Mouse (Mus musculus) midbrain, embryonic 10.5 days (tissue): ENCODE measurements around the gene Olfr464. TPM values are rescaled to one million over a fixed set of nuclear protein-coding genes. Genes with fewer than 3 reads are reported as not detected.
"Not testable (repeated sequence)": the region's sequence is repeated elsewhere in the genome, so short reads cannot be mapped to it uniquely, and the experiment has no call there.

Source experiments
- DNase-seq: peaks from one replicate; pipeline ENCODE4 v3.0.0-alpha.2; 2017; ENCODE audit warnings: low spot score
- H3K27ac ChIP-seq: fragments of 300-500 bp; sonication (generic); replicated peaks from 2 replicates; pipeline ENCODE4 v1.5.1; 2016; ENCODE audit warnings: mild to moderate bottlenecking
- H3K27me3 ChIP-seq: fragments of 300-500 bp; sonication (generic); 2 replicates; pipeline ENCODE4 v1.6.1; 2016; ENCODE audit warnings: low read depth, mild to moderate bottlenecking; ENCODE audit not compliant: poor library complexity, severe bottlenecking
- H3K36me3 ChIP-seq: fragments of 300-500 bp; sonication (generic); 2 replicates; pipeline ENCODE4 v1.6.1; 2016; ENCODE audit warnings: mild to moderate bottlenecking, moderate library complexity
- H3K4me1 ChIP-seq: fragments of 300-500 bp; sonication (generic); 2 replicates; pipeline ENCODE4 v1.6.1; 2016
- H3K4me3 ChIP-seq: fragments of 300-500 bp; sonication (generic); 2 replicates; pipeline ENCODE4 v1.5.1; 2016; ENCODE audit warnings: mild to moderate bottlenecking, moderate library complexity
- H3K9me3 ChIP-seq: fragments of 300-500 bp; sonication (generic); replicated peaks from 2 replicates; pipeline ENCODE4 v1.6.1; 2016; ENCODE audit warnings: mild to moderate bottlenecking
- WGBS: fragments of 180-500 bp; shearing (Covaris S2); methylation state at CpG from one replicate; pipeline ENCODE4 v1.1.7; 2016; 5-methylcytosine and 5-hydroxymethylcytosine counted together
- polyA plus RNA-seq: library from polyadenylated mRNA; unstranded; fragments of >200 nt; fragmentation: Nextera tagmentation; extraction: Ambion mirVana; gene quantifications from 2 replicates; pipeline ENCODE4 v1.2.1, GENCODE M21; 2016

Olfr464 gene
- polyA plus RNA-seq, 1 experiment from 2014 or later: not detected

GRCm38 (mm10) chr11:87904331-87904730 is 16.4 kb downstream of the Olfr464 start:
- Histone ChIP-seq H3K27ac (no peak overlapping the region), H3K9me3 (no peaks in the 10 kb centered on the region), H3K27me3 (no peaks in the 10 kb centered on the region), H3K4me3 (no peak overlapping the region), H3K36me3 (no peaks in the 10 kb centered on the region), H3K4me1 (no peaks in the 10 kb centered on the region; the same call in 1 of the 2 replicates)
- WGBS: 85% methylated on average over 3 of the region's 3 CpGs
- DNase-seq: no peak

- Histone ChIP-seq H3K4me3 (no peak within 1 kb of the TSS), H3K27ac (no peak within 1 kb of the TSS), H3K36me3 (no peaks in the 10 kb centered on the region), H3K9me3 (no peaks in the 10 kb centered on the region), H3K4me1 (no peaks in the 10 kb centered on the region), H3K27me3 (peaks cover 6% of the 10 kb centered on the region; the same call in 1 of the 2 replicates)
- DNase-seq: no peak
Observed at GRCm38 (mm10) chr11:87897287-87897686, 23.5 kb downstream of the Olfr464 start, which contains the start of gene Olfr463. Gene Olfr463 (minus strand): TSS chr11:87897387.

GRCm38 (mm10) chr11:87892168-87892567 is 28.6 kb downstream of the Olfr464 start, which contains the start of gene Olfr462:
Gene Olfr462 (minus strand): TSS chr11:87892268.
- Histone ChIP-seq H3K4me3 (no peak within 1 kb of the TSS), H3K36me3 (no peaks in the 10 kb centered on the region), H3K9me3 (no peaks in the 10 kb centered on the region), H3K27me3 (no peaks in the 10 kb centered on the region), H3K4me1 (no peaks in the 10 kb centered on the region), H3K27ac (no peak within 1 kb of the TSS)
- DNase-seq: no peak
- WGBS: 91% methylated on average over 6 of the region's 6 CpGs

GRCm38 (mm10) chr11:87884856-87885255 is 35.9 kb downstream of the Olfr464 start:
- Histone ChIP-seq H3K27me3 (no peaks in the 10 kb centered on the region), H3K27ac (no peak overlapping the region), H3K36me3 (no peaks in the 10 kb centered on the region), H3K4me1 (no peaks in the 10 kb centered on the region), H3K9me3 (no peaks in the 10 kb centered on the region), H3K4me3 (no peak overlapping the region)
- 88% methylated on average over 5 of the region's 5 CpGs for WGBS
- no peak for DNase-seq

GRCm38 (mm10) chr11:87883493-87883892 is 37.3 kb downstream of the Olfr464 start:
- Histone ChIP-seq H3K9me3 (no peaks in the 10 kb centered on the region), H3K27me3 (no peaks in the 10 kb centered on the region), H3K36me3 (no peaks in the 10 kb centered on the region), H3K4me3 (no peak overlapping the region), H3K27ac (no peak overlapping the region), H3K4me1 (no peaks in the 10 kb centered on the region)
- no peak for DNase-seq
- WGBS: 48% methylated on average over 5 of the region's 5 CpGs

- Histone ChIP-seq H3K4me3 (no peak overlapping the region), H3K9me3 (no peaks in the 10 kb centered on the region), H3K27ac (no peak overlapping the region), H3K27me3 (no peaks in the 10 kb centered on the region), H3K4me1 (no peaks in the 10 kb centered on the region), H3K36me3 (no peaks in the 10 kb centered on the region)
- no peak for DNase-seq
- WGBS: 74% methylated on average over 4 of the region's 4 CpGs
Observed at GRCm38 (mm10) chr11:87881714-87882113, 39.1 kb downstream of the Olfr464 start.

- Histone ChIP-seq H3K27ac (no peak overlapping the region), H3K27me3 (no peaks in the 10 kb centered on the region), H3K9me3 (no peaks in the 10 kb centered on the region), H3K36me3 (no peaks in the 10 kb centered on the region), H3K4me3 (no peak overlapping the region), H3K4me1 (no peaks in the 10 kb centered on the region)
- no peak for DNase-seq
- WGBS: 88% methylated on average over 9 of the region's 9 CpGs
Observed at GRCm38 (mm10) chr11:87879826-87880225, 40.9 kb downstream of the Olfr464 start.

GRCm38 (mm10) chr11:87875436-87875835 is 45.3 kb downstream of the Olfr464 start, which contains the start of gene Epx:
Gene Epx (minus strand): TSS chr11:87875536.
- H3K9me3 ChIP-seq: no peaks in the 10 kb centered on the region
- no peaks in the 10 kb centered on the region for H3K4me1 ChIP-seq
- no peak for DNase-seq
- H3K27me3 ChIP-seq: no peaks in the 10 kb centered on the region
- 90% methylated on average over 6 of the region's 6 CpGs for WGBS
- no peak within 1 kb of the TSS for H3K27ac ChIP-seq
- no peak within 1 kb of the TSS for H3K4me3 ChIP-seq
- no peaks in the 10 kb centered on the region for H3K36me3 ChIP-seq

GRCm38 (mm10) chr11:87871766-87872165 is 49.0 kb downstream of the Olfr464 start:
- no peaks in the 10 kb centered on the region for H3K4me1 ChIP-seq
- H3K27me3 ChIP-seq: no peaks in the 10 kb centered on the region
- DNase-seq: no peak
- 67% methylated on average over 8 of the region's 8 CpGs for WGBS
- H3K36me3 ChIP-seq: no peaks in the 10 kb centered on the region
- H3K27ac ChIP-seq: no peak overlapping the region
- no peak overlapping the region for H3K4me3 ChIP-seq
- no peaks in the 10 kb centered on the region for H3K9me3 ChIP-seq

- Histone ChIP-seq H3K27me3 (no peaks in the 10 kb centered on the region), H3K4me3 (no peak overlapping the region), H3K9me3 (no peaks in the 10 kb centered on the region), H3K4me1 (no peaks in the 10 kb centered on the region), H3K27ac (no peak overlapping the region), H3K36me3 (no peaks in the 10 kb centered on the region)
- no peak for DNase-seq
- 84% methylated on average over 2 of the region's 2 CpGs for WGBS
Observed at GRCm38 (mm10) chr11:87870096-87870495, 50.7 kb downstream of the Olfr464 start.

- peaks cover 29% of the 10 kb centered on the region for H3K36me3 ChIP-seq
- not testable (repeated sequence) for H3K4me1 ChIP-seq, H3K4me3 ChIP-seq, DNase-seq, H3K9me3 ChIP-seq, H3K27ac ChIP-seq, H3K27me3 ChIP-seq
- 96% methylated on average over 1 of the region's 2 CpGs for WGBS
Observed at GRCm38 (mm10) chr11:87866891-87867290, 53.9 kb downstream of the Olfr464 start.
